Mouse (Mus musculus) E14TG2a.4 (cell line): ENCODE results near the gene D630003M21Rik.

Source experiments
- CTCF ChIP-seq: conservative IDR thresholded peaks from 2 replicates; pipeline ENCODE4 v1.5.1; 2014; ENCODE audit warnings: low read length
- NANOG ChIP-seq: IDR thresholded peaks from 2 replicates; pipeline ENCODE4 v1.6.1; 2014; ENCODE audit warnings: borderline replicate concordance, low read length, mixed read lengths
- POU5F1 ChIP-seq: IDR thresholded peaks from 2 replicates; pipeline ENCODE4 v1.6.1; 2014; ENCODE audit warnings: low read length, borderline replicate concordance

DNA sequence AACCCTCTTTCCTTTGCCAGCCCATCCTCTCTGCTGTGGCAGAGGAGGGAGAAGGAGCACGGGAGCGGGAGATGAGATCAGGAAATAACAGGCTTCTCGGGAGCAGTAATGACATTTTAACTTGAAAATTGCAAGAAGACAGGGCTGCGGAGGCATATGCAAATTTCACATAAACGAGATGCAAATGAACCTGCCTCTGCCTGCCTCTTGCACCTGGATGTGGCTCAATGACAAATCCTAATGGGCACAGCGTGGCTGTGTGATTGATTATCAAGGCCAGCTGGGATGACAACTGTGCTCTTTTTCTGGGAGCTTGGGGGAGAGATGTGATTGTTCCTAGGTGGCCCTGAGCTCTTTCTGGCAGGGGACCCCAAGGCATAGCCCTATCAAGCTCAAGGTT, 47.1 kb downstream of the D630003M21Rik start:
- TF ChIP-seq CTCF (no peak), NANOG (no peak), POU5F1 (no peak)
